Mouse (Mus musculus): ENCODE measurements around the gene Fam71b. TPM values are rescaled to one million over a fixed set of nuclear protein-coding genes. Genes with fewer than 3 reads are reported as not detected.

Fam71b gene
- polyA plus RNA-seq, 1 experiment from 2014 or later: not detected

- Histone ChIP-seq H3K36me3 (ENCODE audit: insufficient read depth, low read length) (peaks cover 4% of the 10 kb centered on the region; the same call in 1 of the 2 replicates), H3K4me2 (ENCODE audit: low read length) (no peak overlapping the region), H3K4me1 (replicated peaks; ENCODE audit: insufficient read depth, low read length) (no peaks in the 10 kb centered on the region), H3K9ac (ENCODE audit: low read depth, low read length) (no peak overlapping the region), H3K4me3 (replicated peaks; ENCODE audit: low read depth, low read length) (no peak overlapping the region), H3K27me3 (ENCODE audit: insufficient read depth, low read length) (no peaks in the 10 kb centered on the region), H3K9me3 (replicated peaks; ENCODE audit: low read length) (no peaks in the 10 kb centered on the region), H3K27ac (no peak overlapping the region)
- ATAC-seq (replicated peaks; ENCODE audit: low FRiP score, low read depth): no peak
- no peak for TF ChIP-seq CTCF (IDR thresholded peaks at IDR 0.05; ENCODE audit: low read depth)
- no peak for DNase-seq (ENCODE audit: low spot score)
- 94% methylated on average over 6 of the region's 6 CpGs for WGBS
These were observed 49.8 kb downstream of the Fam71b start for GRCm38 (mm10) chr11:46446150-46446549.

DNA sequence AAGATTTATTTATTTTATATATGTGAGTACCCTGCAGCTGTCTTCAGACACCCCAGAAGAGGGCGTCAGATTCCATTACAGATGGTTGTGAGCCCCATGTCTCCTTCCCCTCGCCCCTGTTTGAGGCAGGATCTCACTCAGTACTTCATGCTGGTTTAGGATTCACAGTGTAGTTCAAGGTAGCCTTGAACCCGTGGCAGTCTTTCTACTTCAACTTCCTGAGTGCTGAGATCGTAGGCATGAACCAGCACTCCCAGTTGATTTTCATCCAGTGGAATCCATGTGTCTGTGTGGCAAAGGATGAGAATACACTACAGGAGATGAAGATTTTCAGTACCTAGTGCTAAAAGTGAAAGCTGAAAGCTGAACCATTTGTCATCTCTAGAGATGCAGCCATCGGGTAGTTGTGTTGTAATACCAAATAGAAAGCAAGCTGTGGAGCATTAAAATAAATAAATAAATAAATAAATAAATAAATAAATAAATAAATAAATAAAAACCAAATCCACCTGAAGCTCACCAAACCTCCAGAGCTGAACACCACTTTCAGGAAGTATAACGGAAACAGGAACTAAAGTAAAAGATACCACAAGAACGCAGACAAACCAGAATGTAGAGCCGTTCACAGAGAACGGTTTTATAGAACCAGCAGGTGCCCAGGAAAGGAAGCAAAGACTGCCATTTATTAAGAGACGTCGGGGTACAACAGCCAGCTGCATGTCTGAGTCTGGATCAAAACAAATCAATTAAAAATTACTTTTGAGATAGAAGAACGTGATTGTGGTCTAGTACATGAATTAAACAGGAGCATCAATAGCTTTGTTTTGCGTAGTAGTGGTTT is 51.5 kb downstream of the Fam71b start:
- TF ChIP-seq CTCF (IDR thresholded peaks at IDR 0.05; ENCODE audit: low read depth): no peak
- Histone ChIP-seq H3K9ac (ENCODE audit: low read depth, low read length) (no peak overlapping the region), H3K4me3 (replicated peaks; ENCODE audit: low read depth, low read length) (no peak overlapping the region), H3K27me3 (ENCODE audit: insufficient read depth, low read length) (no peaks in the 10 kb centered on the region), H3K27ac (no peak overlapping the region), H3K4me2 (ENCODE audit: low read length) (no peak overlapping the region), H3K9me3 (replicated peaks; ENCODE audit: low read length) (no peaks in the 10 kb centered on the region), H3K4me1 (replicated peaks; ENCODE audit: insufficient read depth, low read length) (no peaks in the 10 kb centered on the region), H3K36me3 (ENCODE audit: insufficient read depth, low read length) (no peaks in the 10 kb centered on the region)
- no peak for ATAC-seq (replicated peaks; ENCODE audit: low FRiP score, low read depth)
- DNase-seq (ENCODE audit: low spot score): no peak
- WGBS: 75% methylated on average over 13 of the region's 13 CpGs

DNA sequence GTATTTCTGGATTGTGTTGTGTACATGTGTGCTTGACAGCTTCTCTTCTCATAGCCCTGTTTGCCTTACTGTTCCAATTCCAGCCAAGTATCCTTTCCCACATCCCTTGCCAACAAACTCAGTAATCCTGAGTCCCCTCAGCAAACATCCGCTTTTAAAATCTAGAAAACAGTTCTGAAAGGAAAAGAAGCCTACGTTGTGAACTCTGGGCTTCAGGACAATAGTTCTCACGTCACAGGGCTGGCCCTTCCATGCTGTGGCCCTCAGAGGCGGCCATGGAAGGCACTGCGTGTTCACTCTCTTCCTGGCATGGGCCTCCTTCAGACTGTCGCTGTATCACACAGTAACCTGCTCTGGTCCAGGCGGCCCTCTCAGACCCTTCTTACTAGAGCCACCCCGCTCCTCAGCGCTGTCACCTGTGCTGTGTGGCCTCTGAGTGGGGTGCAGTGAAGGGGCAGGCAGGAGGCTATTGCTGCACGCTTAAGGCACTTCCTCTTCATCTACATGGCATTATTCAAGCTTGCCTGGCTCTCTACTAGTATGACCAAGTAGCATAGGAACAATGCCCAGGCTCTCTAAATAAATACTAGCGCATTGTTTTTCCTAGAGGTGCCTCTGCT is 53.2 kb downstream of the Fam71b start:
- DNase-seq (ENCODE audit: low spot score) (no peak), ATAC-seq (replicated peaks; ENCODE audit: low FRiP score, low read depth) (no peak)
- no peaks in the 10 kb centered on the region for H3K36me3 ChIP-seq (ENCODE audit: insufficient read depth, low read length)
- TF ChIP-seq CTCF (IDR thresholded peaks at IDR 0.05; ENCODE audit: low read depth): no peak
- H3K4me3 ChIP-seq (replicated peaks; ENCODE audit: low read depth, low read length): no peak overlapping the region
- H3K27me3 ChIP-seq (ENCODE audit: insufficient read depth, low read length): no peaks in the 10 kb centered on the region
- H3K4me1 ChIP-seq (replicated peaks; ENCODE audit: insufficient read depth, low read length): no peaks in the 10 kb centered on the region
- H3K9me3 ChIP-seq (replicated peaks; ENCODE audit: low read length): no peaks in the 10 kb centered on the region
- H3K4me2 ChIP-seq (ENCODE audit: low read length): no peak overlapping the region
- no peak overlapping the region for H3K9ac ChIP-seq (ENCODE audit: low read depth, low read length)
- WGBS: 82% methylated on average over 11 of the region's 11 CpGs
- H3K27ac ChIP-seq: no peak overlapping the region

DNA sequence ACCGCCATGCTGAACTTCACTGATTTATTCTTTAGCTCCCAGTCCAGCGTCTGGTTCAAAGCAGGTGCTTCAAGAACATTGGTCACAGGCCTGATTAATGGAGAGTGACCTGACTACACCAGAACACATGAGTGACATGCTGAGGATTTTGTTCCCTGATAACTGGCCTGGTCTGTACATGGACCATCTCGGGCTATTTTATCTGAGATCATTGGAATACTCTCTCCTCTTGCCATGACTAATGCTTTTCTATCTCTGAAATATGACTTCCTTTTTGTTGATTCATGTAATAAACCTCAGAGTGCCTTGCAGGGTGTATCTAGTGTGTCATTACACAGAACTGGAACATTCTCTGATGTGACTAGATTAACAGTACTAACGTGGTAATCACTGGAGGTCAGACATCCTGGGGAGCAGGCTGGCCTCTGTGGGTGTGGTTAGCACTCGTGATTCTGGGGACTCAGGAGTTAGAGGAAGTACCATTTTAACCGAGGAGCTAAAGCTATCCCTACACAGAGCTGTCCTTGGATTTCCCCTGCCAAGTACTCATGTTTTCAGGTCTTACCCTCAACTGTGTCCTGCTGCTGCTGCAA is 58.2 kb downstream of the Fam71b start, which contains the start of gene Havcr2:
Gene Havcr2 (plus strand): TSS at position 483 of the 593 bp plus-strand sequence.
- no peak within 1 kb of the TSS for H3K4me3 ChIP-seq (replicated peaks; ENCODE audit: low read depth, low read length)
- H3K4me1 ChIP-seq (replicated peaks; ENCODE audit: insufficient read depth, low read length): no peaks in the 10 kb centered on the region
- DNase-seq (ENCODE audit: low spot score): no peak
- H3K4me2 ChIP-seq (ENCODE audit: low read length): no peak within 1 kb of the TSS
- H3K36me3 ChIP-seq (ENCODE audit: insufficient read depth, low read length): no peaks in the 10 kb centered on the region
- WGBS: 65% methylated on average over 6 of the region's 6 CpGs
- H3K9ac ChIP-seq (ENCODE audit: low read depth, low read length): no peak within 1 kb of the TSS
- H3K27me3 ChIP-seq (ENCODE audit: insufficient read depth, low read length): no peaks in the 10 kb centered on the region
- no peak for ATAC-seq (replicated peaks; ENCODE audit: low FRiP score, low read depth)
- H3K9me3 ChIP-seq (replicated peaks; ENCODE audit: low read length): no peaks in the 10 kb centered on the region
- TF ChIP-seq CTCF (IDR thresholded peaks at IDR 0.05; ENCODE audit: low read depth): no peak
- H3K27ac ChIP-seq: no peak within 1 kb of the TSS

Other genes with a start within 250 kb of the Fam71b start
- 0.54 and 0.76 TPM in 2 replicates for gene Nipal4, start 230.1 kb upstream of the Fam71b start, polyA plus RNA-seq (2015; fragmentation: Nextera tagmentation; extraction: Ambion mirVana)
- gene Fndc9, start 161.0 kb upstream of the Fam71b start, polyA plus RNA-seq (2015; fragmentation: Nextera tagmentation; extraction: Ambion mirVana): 0.11 TPM in 2 replicates
- gene Cyfip2, start 83.7 kb upstream of the Fam71b start, polyA plus RNA-seq (2015; fragmentation: Nextera tagmentation; extraction: Ambion mirVana): 17.4 and 19.2 TPM in 2 replicates
- gene Itk, start 7.0 kb upstream of the Fam71b start, polyA plus RNA-seq (2015; fragmentation: Nextera tagmentation; extraction: Ambion mirVana): 0.04 and 0.05 TPM in 2 replicates
- 80.5 and 87.9 TPM in 2 replicates for gene Med7, start 40.4 kb downstream of the Fam71b start, polyA plus RNA-seq (2015; fragmentation: Nextera tagmentation; extraction: Ambion mirVana)
- 0.06 and 0.11 TPM in 2 replicates for gene Havcr2, start 58.4 kb downstream of the Fam71b start, polyA plus RNA-seq (2015; fragmentation: Nextera tagmentation; extraction: Ambion mirVana)
- not detected in 2 replicates for gene Gm12169, start 127.7 kb downstream of the Fam71b start, polyA plus RNA-seq (2015; fragmentation: Nextera tagmentation; extraction: Ambion mirVana)
- not detected in 2 replicates for gene BC053393, start 175.0 kb downstream of the Fam71b start, polyA plus RNA-seq (2015; fragmentation: Nextera tagmentation; extraction: Ambion mirVana)
- 0.07 and 0.54 TPM in 2 replicates for gene Dppa1, start 232.7 kb downstream of the Fam71b start, polyA plus RNA-seq (2015; fragmentation: Nextera tagmentation; extraction: Ambion mirVana)

Measured in kidney, postnatal 0 days (tissue).